Mouse (Mus musculus) hindbrain, postnatal 0 days (tissue): Measurements from ENCODE around the gene Ptprn. TPM values are rescaled to one million over a fixed set of nuclear protein-coding genes. Genes with fewer than 3 reads are reported as not detected.

Experiments used
- ATAC-seq: fragments of 200-750 bp; cut with Nextera tagmentation; 2 replicates; pipeline ENCODE4 v1.8.0; 2017; ENCODE audit warnings: mild to moderate bottlenecking, moderate TSS enrichment, moderate library complexity
- DNase-seq: peaks from one replicate; pipeline ENCODE4 v3.0.0-alpha.2; 2015; ENCODE audit warnings: low spot score
- H3K27ac ChIP-seq: fragments of 300-500 bp; sonication (generic); 2 replicates; pipeline ENCODE4 v1.5.1; 2014; ENCODE audit warnings: mild to moderate bottlenecking
- H3K27me3 ChIP-seq: fragments of 300-500 bp; sonication (generic); 2 replicates; pipeline ENCODE4 v1.6.1; 2014; ENCODE audit warnings: low read length, mixed read lengths; ENCODE audit not compliant: insufficient read depth
- H3K36me3 ChIP-seq: fragments of 300-500 bp; sonication (generic); 2 replicates; pipeline ENCODE4 v1.6.1; 2014; ENCODE audit warnings: low read length, mixed read lengths; ENCODE audit not compliant: insufficient read depth
- H3K4me1 ChIP-seq: fragments of 300-500 bp; sonication (generic); 2 replicates; pipeline ENCODE4 v1.6.1; 2014; ENCODE audit warnings: antibody characterized with exemption, low read length, mixed read lengths; ENCODE audit not compliant: insufficient read depth
- H3K4me2 ChIP-seq: fragments of 300-500 bp; sonication (generic); 2 replicates; pipeline ENCODE4 v1.6.1; 2014; ENCODE audit warnings: low read depth, mild to moderate bottlenecking, low read length, moderate library complexity, mixed read lengths
- H3K4me3 ChIP-seq: fragments of 300-500 bp; sonication (generic); 2 replicates; pipeline ENCODE4 v1.5.1; 2014; ENCODE audit warnings: low read length
- H3K9ac ChIP-seq: fragments of 300-500 bp; sonication (generic); replicated peaks from 2 replicates; pipeline ENCODE4 v1.6.1; 2014; ENCODE audit warnings: mild to moderate bottlenecking, low read length, moderate library complexity, mixed read lengths
- H3K9me3 ChIP-seq: fragments of 300-500 bp; sonication (generic); 2 replicates; pipeline ENCODE4 v1.6.1; 2016; ENCODE audit warnings: low read length, mixed read lengths
- CTCF ChIP-seq: IDR thresholded peaks from 2 replicates; pipeline ENCODE4 v1.5.1; 2016; ENCODE audit warnings: antibody characterized with exemption, control low read depth, low read depth
- whole genome bisulfite sequencing: fragments of 180-500 bp; shearing (Covaris S2); extraction: QIAGEN DNeasy Blood & Tissue Kit; methylation state at CpG from one replicate; pipeline ENCODE4 v1.1.7; 2014; 5-methylcytosine and 5-hydroxymethylcytosine counted together
- polyA plus RNA-seq: library from polyadenylated mRNA; unstranded; fragments of >200 nt; fragmentation: Nextera tagmentation; extraction: Ambion mirVana; gene quantifications from 2 replicates; pipeline ENCODE4 v1.2.1, GENCODE M21; 2015
- total RNA-seq: library from RNA; depleted of rRNA; stranded (reverse); fragments of >200 nt; gene quantifications from 2 replicates; pipeline ENCODE4 v1.2.3, GENCODE M21; 2014

Ptprn gene
- total and polyA plus RNA-seq, 2 experiments from 2014 or later: 48.3 to 132 TPM

DNA sequence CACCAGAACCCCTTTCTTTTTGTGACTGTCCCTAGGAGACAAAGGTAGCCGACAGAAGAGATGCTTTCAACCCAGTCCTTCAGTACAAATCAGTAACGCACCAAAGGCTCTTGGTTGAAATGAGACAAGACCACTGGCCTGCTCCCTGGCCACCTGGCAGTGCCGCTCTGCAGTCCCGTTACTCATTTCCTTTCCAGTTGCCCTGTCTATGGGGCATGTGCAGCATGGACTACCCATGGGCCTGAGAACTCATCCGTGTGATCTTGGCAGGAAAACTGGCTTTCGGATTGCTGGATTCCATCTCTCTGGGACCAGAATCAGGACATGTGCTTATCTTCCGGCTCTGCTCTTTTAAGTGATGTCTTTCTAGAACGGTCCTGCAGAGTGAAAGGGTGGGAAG lies 27.0 kb upstream of the Ptprn start:
- 71% methylated on average over 8 of the region's 8 CpGs for WGBS
- no peak overlapping the region for H3K4me2 ChIP-seq
- ATAC-seq: no peak
- no peak overlapping the region for H3K27ac ChIP-seq
- H3K27me3 ChIP-seq: no peaks in the 10 kb centered on the region
- no peaks in the 10 kb centered on the region for H3K9me3 ChIP-seq
- DNase-seq: no peak
- no peaks in the 10 kb centered on the region for H3K36me3 ChIP-seq
- TF ChIP-seq CTCF: no peak
- H3K9ac ChIP-seq: no peak overlapping the region
- H3K4me1 ChIP-seq: 0 out of 2 replicates have a peak, but pooled peaks cover 11% of the 10 kb centered on the region
- H3K4me3 ChIP-seq: no peak overlapping the region

- peak; percentile 69 for TF ChIP-seq CTCF
- peak; percentile 28 for ATAC-seq
- Histone ChIP-seq H3K27ac (peak overlapping the region; percentile 70), H3K4me1 (0 out of 2 replicates have a peak, but pooled peaks cover 11% of the 10 kb centered on the region), H3K9me3 (no peaks in the 10 kb centered on the region), H3K9ac (no peak overlapping the region), H3K4me2 (no peak overlapping the region), H3K27me3 (no peaks in the 10 kb centered on the region), H3K36me3 (no peaks in the 10 kb centered on the region), H3K4me3 (no peak overlapping the region)
- peak; percentile 82 for DNase-seq
Observed at GRCm38 (mm10) chr1:75290582-75290981, 26.3 kb upstream of the Ptprn start.

GRCm38 (mm10) chr1:75289888-75290431 lies 25.7 kb upstream of the Ptprn start:
- H3K4me2 ChIP-seq: no peak overlapping the region
- H3K4me1 ChIP-seq: 0 out of 2 replicates have a peak, but pooled peaks cover 11% of the 10 kb centered on the region
- DNase-seq (peak; percentile 42), ATAC-seq (no peak)
- no peak overlapping the region for H3K4me3 ChIP-seq
- peak overlapping the region; percentile 70 for H3K27ac ChIP-seq
- H3K9me3 ChIP-seq: no peaks in the 10 kb centered on the region
- H3K36me3 ChIP-seq: no peaks in the 10 kb centered on the region
- TF ChIP-seq CTCF: no peak
- no peak overlapping the region for H3K9ac ChIP-seq
- H3K27me3 ChIP-seq: no peaks in the 10 kb centered on the region
- 20% methylated on average over 8 of the region's 8 CpGs for WGBS

- Histone ChIP-seq H3K4me1 (0 out of 2 replicates have a peak, but pooled peaks cover 11% of the 10 kb centered on the region), H3K27me3 (no peaks in the 10 kb centered on the region), H3K9me3 (no peaks in the 10 kb centered on the region), H3K4me3 (no peak overlapping the region), H3K9ac (no peak overlapping the region), H3K4me2 (0 out of 2 replicates have a peak overlapping the region, but pooled peaks have one; percentile 5), H3K36me3 (no peaks in the 10 kb centered on the region), H3K27ac (peak overlapping the region; percentile 70)
- 2% methylated on average over 7 of the region's 7 CpGs for WGBS
- ATAC-seq: peak; percentile 87
- DNase-seq: peak; percentile 86
- no peak for TF ChIP-seq CTCF
Observed at GRCm38 (mm10) chr1:75289376-75289775, 25.1 kb upstream of the Ptprn start.

DNA sequence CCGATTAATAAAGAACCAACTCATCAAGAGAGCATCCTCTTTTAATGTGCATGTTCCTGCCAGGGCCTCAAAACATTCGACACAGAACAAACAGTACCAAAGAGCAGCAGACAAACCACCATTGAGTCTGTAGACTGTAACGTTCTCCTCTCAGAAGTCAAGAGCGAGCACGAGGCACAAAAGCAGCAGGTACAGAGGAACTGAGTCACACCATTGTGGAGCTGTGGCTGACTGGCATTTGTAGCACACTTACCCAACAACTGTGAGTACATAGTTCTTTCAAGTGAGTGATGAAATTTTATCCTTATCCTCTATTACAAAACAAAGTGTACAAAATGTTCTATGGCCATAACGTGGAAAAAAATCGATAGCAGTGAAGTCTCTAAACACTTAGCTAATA lies 20.6 kb upstream of the Ptprn start:
- DNase-seq: no peak
- 83% methylated on average over 7 of the region's 7 CpGs for WGBS
- H3K4me1 ChIP-seq: 0 out of 2 replicates have a peak, but pooled peaks cover 10% of the 10 kb centered on the region
- H3K27me3 ChIP-seq: no peaks in the 10 kb centered on the region
- H3K27ac ChIP-seq: no peak overlapping the region
- H3K9me3 ChIP-seq: no peaks in the 10 kb centered on the region
- no peak for ATAC-seq
- H3K4me2 ChIP-seq: no peak overlapping the region
- H3K9ac ChIP-seq: no peak overlapping the region
- no peak overlapping the region for H3K4me3 ChIP-seq
- no peak for TF ChIP-seq CTCF
- no peaks in the 10 kb centered on the region for H3K36me3 ChIP-seq

GRCm38 (mm10) chr1:75283017-75283416 lies 18.7 kb upstream of the Ptprn start:
- peak; percentile 76 for ATAC-seq
- H3K4me3 ChIP-seq: no peak overlapping the region
- peak; percentile 38 for DNase-seq
- WGBS: 33% methylated on average over 5 of the region's 5 CpGs
- H3K27ac ChIP-seq: no peak overlapping the region
- no peak overlapping the region for H3K9ac ChIP-seq
- no peak for TF ChIP-seq CTCF
- no peaks in the 10 kb centered on the region for H3K9me3 ChIP-seq
- 0 out of 2 replicates have a peak, but pooled peaks cover 1% of the 10 kb centered on the region for H3K4me1 ChIP-seq
- H3K27me3 ChIP-seq: no peaks in the 10 kb centered on the region
- H3K4me2 ChIP-seq: no peak overlapping the region
- H3K36me3 ChIP-seq: no peaks in the 10 kb centered on the region

DNA sequence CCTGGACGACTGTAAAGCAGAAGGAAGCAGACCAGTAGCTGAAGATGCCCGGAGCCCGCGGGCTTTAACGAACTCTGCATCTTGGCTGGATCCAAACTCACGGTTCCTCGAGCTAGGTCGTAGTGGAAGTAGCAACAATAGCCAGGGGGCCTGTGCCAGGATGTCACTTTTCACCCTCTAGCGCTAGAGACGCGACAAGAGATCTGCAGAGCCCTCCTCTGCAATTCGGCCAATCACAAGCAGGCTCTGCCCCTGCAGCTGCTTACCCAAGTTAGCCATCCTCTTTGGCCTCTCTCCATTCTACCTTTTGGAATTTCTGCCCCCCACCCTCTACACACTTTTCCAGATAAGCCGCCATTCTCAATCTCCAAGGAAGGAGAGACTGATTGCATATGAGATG lies 13.9 kb upstream of the Ptprn start, which contains the start of gene Resp18:
Resp18 (minus strand) TSS at position 188 of the 400 bp plus-strand sequence.
- TF ChIP-seq CTCF: peak; percentile 13; the same call in 1 of the 2 replicates
- Histone ChIP-seq H3K9me3 (no peaks in the 10 kb centered on the region), H3K36me3 (no peaks in the 10 kb centered on the region), H3K4me1 (no peaks in the 10 kb centered on the region), H3K27ac (peak within 1 kb of the TSS; percentile 54), H3K27me3 (no peaks in the 10 kb centered on the region), H3K4me2 (peak within 1 kb of the TSS; percentile 60), H3K4me3 (peak within 1 kb of the TSS; percentile 46), H3K9ac (peak within 1 kb of the TSS; percentile 53)
- DNase-seq: peak; percentile 69
- WGBS: 4% methylated on average over 13 of the region's 13 CpGs
- ATAC-seq: peak; percentile 81
